Mouse (Mus musculus) olfactory bulb, adult 2 months (tissue): Measurements from ENCODE around the gene Nt5dc3. TPM values are rescaled to one million over a fixed set of nuclear protein-coding genes. Genes with fewer than 3 reads are reported as not detected.
A peak's percentile ranks its signal among the peaks of the same experiment; 100 is the strongest.

Experiments
- H3K27ac ChIP-seq: fragments of 200-500 bp; 2 replicates; pipeline ENCODE4 v1.5.1; 2012; ENCODE audit warnings: low read depth, low read length; ENCODE audit not compliant: insufficient read depth
- H3K4me1 ChIP-seq: fragments of 200-500 bp; 2 replicates; pipeline ENCODE4 v1.6.1; 2012; ENCODE audit warnings: low read length; ENCODE audit not compliant: control insufficient read depth, insufficient read depth
- H3K4me3 ChIP-seq: fragments of 200-500 bp; 2 replicates; pipeline ENCODE4 v1.5.1; 2012; ENCODE audit warnings: mild to moderate bottlenecking, low read depth, low read length, moderate library complexity; ENCODE audit not compliant: insufficient read depth
- CTCF ChIP-seq: fragments of 200-500 bp; IDR thresholded peaks from 2 replicates; pipeline ENCODE4 v1.5.1; 2012; ENCODE audit warnings: low read depth, mild to moderate bottlenecking, low read length, moderate library complexity; ENCODE audit not compliant: insufficient read depth
- POLR2A ChIP-seq: fragments of 200-500 bp; IDR thresholded peaks from 2 replicates; pipeline ENCODE4 v1.6.1; 2012; ENCODE audit warnings: mild to moderate bottlenecking, low read depth, low read length, moderate library complexity; ENCODE audit not compliant: insufficient read depth
- WGBS: fragments of 180-500 bp; shearing (Covaris S2); methylation state at CpG from one replicate; pipeline ENCODE4 v1.1.7; 2018; 5-methylcytosine and 5-hydroxymethylcytosine counted together
- polyA plus RNA-seq: library from polyadenylated mRNA; stranded (reverse); fragments of >200 nt; gene quantifications from 2 replicates; pipeline ENCODE4 v1.2.4, GENCODE M21; 2012; ENCODE audit warnings: low replicate concordance; ENCODE audit not compliant: missing spikeins, insufficient read depth, insufficient read length

Gene Nt5dc3
- polyA plus RNA-seq = not detected in 2 replicates

- peak within 1 kb of the TSS; percentile 77 for H3K4me3 ChIP-seq
- TF ChIP-seq POLR2A (peak; percentile 85), CTCF (no peak)
- 0 out of 2 replicates have a peak within 1 kb of the TSS, but pooled peaks have one; percentile 2 for H3K27ac ChIP-seq
- peaks cover 14% of the 10 kb centered on the region for H3K4me1 ChIP-seq
- 2% methylated on average over 44 of the region's 44 CpGs for WGBS
These were observed at the start of gene Nt5dc3 for GRCm38 (mm10) chr10:86778398-86779116. Gene Nt5dc3, plus strand, starts transcription at chr10:86779005.

- 0 out of 2 replicates have a peak, but pooled peaks have one; percentile 21 for TF ChIP-seq CTCF
- TF ChIP-seq POLR2A = no peak
- 7% methylated on average over 22 of the region's 22 CpGs for WGBS
- H3K4me3 ChIP-seq = peak overlapping the region; percentile 60
- no peak overlapping the region for H3K27ac ChIP-seq
- peaks cover 8% of the 10 kb centered on the region for H3K4me1 ChIP-seq
These were observed 47.8 kb upstream of the Nt5dc3 start for GRCm38 (mm10) chr10:86730823-86731499.

GRCm38 (mm10) chr10:86731500-86731863, 47.3 kb upstream of the Nt5dc3 start:
- no peak for TF ChIP-seq POLR2A
- TF ChIP-seq CTCF = no peak
- Histone ChIP-seq H3K4me3 (no peak overlapping the region), H3K4me1 (peaks cover 8% of the 10 kb centered on the region), H3K27ac (no peak overlapping the region)
- WGBS = 60% methylated on average over 2 of the region's 2 CpGs

- no peak overlapping the region for H3K27ac ChIP-seq
- TF ChIP-seq CTCF = no peak
- TF ChIP-seq POLR2A = no peak
- H3K4me1 ChIP-seq = 0 out of 2 replicates have a peak, but pooled peaks cover 3% of the 10 kb centered on the region
- no peak overlapping the region for H3K4me3 ChIP-seq
- WGBS = 80% methylated on average over 4 of the region's 4 CpGs
These were observed 43.8 kb upstream of the Nt5dc3 start for GRCm38 (mm10) chr10:86735036-86735435.

GRCm38 (mm10) chr10:86742918-86743317, 35.9 kb upstream of the Nt5dc3 start:
- H3K27ac ChIP-seq = no peak overlapping the region
- WGBS = 94% methylated on average over 2 of the region's 2 CpGs
- TF ChIP-seq CTCF (no peak), POLR2A (no peak)

GRCm38 (mm10) chr10:86744306-86744705, 34.5 kb upstream of the Nt5dc3 start:
- Histone ChIP-seq H3K4me1 (no peaks in the 10 kb centered on the region), H3K4me3 (no peak overlapping the region), H3K27ac (no peak overlapping the region)
- WGBS = 96% methylated on average over 7 of the region's 7 CpGs
- TF ChIP-seq POLR2A (no peak), CTCF (no peak)

More at GRCm38 (mm10) chr10:86742918-86743317, 35.9 kb upstream of the Nt5dc3 start:
- no peaks in the 10 kb centered on the region for H3K4me1 ChIP-seq
- no peak overlapping the region for H3K4me3 ChIP-seq

- no peak overlapping the region for H3K4me3 ChIP-seq
- no peaks in the 10 kb centered on the region for H3K4me1 ChIP-seq
- H3K27ac ChIP-seq = no peak overlapping the region
- 78% methylated on average over 6 of the region's 6 CpGs for WGBS
- TF ChIP-seq CTCF (no peak), POLR2A (no peak)
These were observed 22.8 kb upstream of the Nt5dc3 start for GRCm38 (mm10) chr10:86755816-86756502.

GRCm38 (mm10) chr10:86757724-86758123, 21.1 kb upstream of the Nt5dc3 start:
- 100% methylated on average over 1 of the region's 1 CpGs for WGBS
- no peak overlapping the region for H3K4me3 ChIP-seq
- H3K4me1 ChIP-seq = no peaks in the 10 kb centered on the region

GRCm38 (mm10) chr10:86758211-86758610, 20.6 kb upstream of the Nt5dc3 start:
- WGBS = 83% methylated on average over 6 of the region's 6 CpGs
- no peak for TF ChIP-seq CTCF
- no peak for TF ChIP-seq POLR2A
- no peak overlapping the region for H3K27ac ChIP-seq
- no peaks in the 10 kb centered on the region for H3K4me1 ChIP-seq
- no peak overlapping the region for H3K4me3 ChIP-seq

More at GRCm38 (mm10) chr10:86757724-86758123, 21.1 kb upstream of the Nt5dc3 start:
- no peak for TF ChIP-seq POLR2A
- no peak for TF ChIP-seq CTCF
- no peak overlapping the region for H3K27ac ChIP-seq
